Mouse (Mus musculus) small intestine, adult 2 months (tissue): ENCODE data around the gene Camta2.

Experiments used
- CTCF ChIP-seq: fragments of 200-500 bp; IDR thresholded peaks from 2 replicates; pipeline ENCODE4 v1.5.1; 2012; ENCODE audit warnings: low read depth, mild to moderate bottlenecking, control low read depth, inconsistent platforms, low read length, moderate library complexity, mixed read lengths; ENCODE audit not compliant: insufficient replicate concordance, insufficient read length; ENCODE audit errors: extremely low read depth
- POLR2A ChIP-seq: fragments of 200-500 bp; IDR thresholded peaks from 2 replicates; pipeline ENCODE4 v1.6.1; 2012; ENCODE audit warnings: low read depth, mild to moderate bottlenecking, control low read depth, inconsistent platforms, low read length, moderate library complexity

DNA sequence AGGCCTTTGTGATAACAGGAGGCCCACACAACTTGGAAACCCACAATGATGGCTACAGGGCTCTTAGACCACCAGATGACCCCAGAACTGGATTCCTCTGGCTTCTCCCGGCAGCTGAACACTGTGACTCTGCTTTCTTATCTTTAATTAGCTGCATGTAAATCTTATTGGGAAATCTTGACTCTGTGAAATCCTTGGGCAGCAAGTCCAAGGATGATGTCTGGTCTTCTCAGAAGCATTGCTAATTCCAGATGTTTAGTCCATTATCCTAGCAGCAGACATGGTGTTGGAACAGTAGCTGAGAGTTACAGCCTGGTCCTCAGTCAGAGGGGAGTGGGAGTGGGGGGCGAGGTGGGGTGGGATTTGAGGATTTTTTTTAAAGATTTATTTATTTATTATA, 59.5 kb downstream of the Camta2 start:
- no peak for TF ChIP-seq POLR2A
- TF ChIP-seq CTCF = no peak
